Mouse (Mus musculus): ENCODE results near the gene Dtd2. TPM values are rescaled to one million over a fixed set of nuclear protein-coding genes. Genes with fewer than 3 reads are reported as not detected.

Gene Dtd2
- polyA plus RNA-seq, 1 experiment from 2014 or later: 22.7 TPM

DNA sequence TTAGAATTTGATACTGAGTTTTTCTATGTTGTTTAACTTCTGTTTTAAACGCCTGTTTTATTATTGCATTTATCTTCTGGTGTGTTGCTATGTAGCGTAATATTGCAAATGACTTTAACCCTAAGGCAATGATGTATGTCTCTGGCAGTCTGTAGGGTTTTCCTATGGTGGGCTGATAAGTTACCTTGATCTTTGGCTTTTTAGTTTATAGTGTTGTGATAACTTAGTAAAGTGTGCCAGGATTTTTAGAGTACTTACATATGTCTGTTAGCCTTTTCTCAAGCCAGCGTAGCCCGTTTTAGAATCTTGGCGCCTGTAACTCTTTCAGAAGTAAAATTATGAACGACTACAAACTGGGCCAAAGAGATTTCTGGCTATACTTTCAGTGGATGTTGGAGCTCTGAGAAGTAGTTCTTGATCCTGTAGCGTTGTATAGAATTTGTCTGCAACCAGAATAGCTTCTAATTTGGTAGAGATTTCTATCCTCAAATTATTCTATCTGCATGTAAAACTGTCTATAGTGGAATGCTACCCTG lies 8.3 kb upstream of the Dtd2 start:
- 92% methylated on average over 7 of the region's 7 CpGs for WGBS
- ATAC-seq (ENCODE audit: insufficient number of reproducible peaks, low FRiP score, low TSS enrichment, low read depth) (no peak), DNase-seq (ENCODE audit: low spot score) (no peak)
- Histone ChIP-seq H3K36me3 (ENCODE audit: control insufficient read depth, insufficient read depth, low read length) (no peaks in the 10 kb centered on the region), H3K9me3 (ENCODE audit: control insufficient read depth, low read length) (no peaks in the 10 kb centered on the region), H3K9ac (ENCODE audit: low read length) (no peak overlapping the region), H3K27me3 (ENCODE audit: control insufficient read depth, insufficient read depth, low read length) (no peaks in the 10 kb centered on the region), H3K4me2 (ENCODE audit: low read depth, severe bottlenecking) (no peak overlapping the region), H3K27ac (replicated peaks; ENCODE audit: low read depth, low read length) (no peak overlapping the region), H3K4me3 (ENCODE audit: low read depth, low read length) (no peak overlapping the region), H3K4me1 (ENCODE audit: control insufficient read depth, insufficient read depth, low read length) (no peaks in the 10 kb centered on the region)

DNA sequence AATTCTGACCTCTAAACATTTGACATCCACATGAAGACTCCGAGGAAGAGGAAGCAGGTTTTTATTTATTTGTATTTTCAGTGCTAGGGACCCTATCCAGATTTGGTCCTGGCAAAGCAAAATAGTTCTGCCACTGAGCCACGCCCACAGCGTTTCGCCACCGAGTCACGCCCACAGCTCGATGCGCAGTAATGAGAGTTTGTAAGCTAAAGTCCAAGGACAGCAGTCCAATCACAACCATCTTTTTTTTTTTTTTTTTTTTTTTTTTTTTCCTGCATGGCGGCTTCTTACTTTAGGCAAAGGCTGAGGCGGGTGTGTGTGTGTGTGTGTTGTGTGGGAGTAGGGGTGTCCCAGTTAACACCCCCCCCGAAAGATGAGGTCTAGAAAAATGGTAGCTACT lies 7.7 kb upstream of the Dtd2 start:
- DNase-seq (ENCODE audit: low spot score) (no peak), ATAC-seq (ENCODE audit: insufficient number of reproducible peaks, low FRiP score, low TSS enrichment, low read depth) (no peak)
- Histone ChIP-seq H3K4me1 (ENCODE audit: control insufficient read depth, insufficient read depth, low read length) (no peaks in the 10 kb centered on the region), H3K4me2 (ENCODE audit: low read depth, severe bottlenecking) (no peak overlapping the region), H3K27ac (replicated peaks; ENCODE audit: low read depth, low read length) (no peak overlapping the region), H3K36me3 (ENCODE audit: control insufficient read depth, insufficient read depth, low read length) (no peaks in the 10 kb centered on the region), H3K9ac (ENCODE audit: low read length) (no peak overlapping the region), H3K9me3 (ENCODE audit: control insufficient read depth, low read length) (no peaks in the 10 kb centered on the region), H3K4me3 (ENCODE audit: low read depth, low read length) (no peak overlapping the region), H3K27me3 (ENCODE audit: control insufficient read depth, insufficient read depth, low read length) (no peaks in the 10 kb centered on the region)
- 83% methylated on average over 11 of the region's 11 CpGs for WGBS

DNA sequence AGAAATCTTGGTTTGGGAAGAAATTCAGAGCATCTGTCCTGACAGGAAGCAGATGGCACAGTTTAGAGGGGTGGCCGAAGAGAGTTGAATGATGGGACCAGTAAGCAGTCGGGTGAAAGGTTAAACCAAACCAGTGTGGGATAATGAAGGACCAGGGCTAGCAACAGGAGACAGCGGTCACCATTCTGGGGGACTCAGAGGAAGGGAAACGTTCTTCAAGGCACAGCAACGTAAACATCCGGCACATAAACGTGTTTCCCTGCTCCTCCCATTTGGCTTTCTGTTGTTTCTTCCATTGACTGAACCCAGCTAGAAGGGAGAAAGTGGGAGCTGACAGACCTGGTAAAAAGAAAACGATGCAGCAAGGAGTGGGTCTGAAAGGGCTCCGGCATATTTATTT lies 7.0 kb upstream of the Dtd2 start:
- DNase-seq (ENCODE audit: low spot score): no peak
- H3K27ac ChIP-seq (replicated peaks; ENCODE audit: low read depth, low read length): no peak overlapping the region
- H3K36me3 ChIP-seq (ENCODE audit: control insufficient read depth, insufficient read depth, low read length): no peaks in the 10 kb centered on the region
- H3K4me2 ChIP-seq (ENCODE audit: low read depth, severe bottlenecking): no peak overlapping the region
- ATAC-seq (ENCODE audit: insufficient number of reproducible peaks, low FRiP score, low TSS enrichment, low read depth): no peak
- no peaks in the 10 kb centered on the region for H3K4me1 ChIP-seq (ENCODE audit: control insufficient read depth, insufficient read depth, low read length)
- no peak overlapping the region for H3K9ac ChIP-seq (ENCODE audit: low read length)
- no peaks in the 10 kb centered on the region for H3K9me3 ChIP-seq (ENCODE audit: control insufficient read depth, low read length)
- WGBS: 13% methylated on average over 9 of the region's 9 CpGs
- no peak overlapping the region for H3K4me3 ChIP-seq (ENCODE audit: low read depth, low read length)
- H3K27me3 ChIP-seq (ENCODE audit: control insufficient read depth, insufficient read depth, low read length): no peaks in the 10 kb centered on the region

GRCm38 (mm10) chr12:52012159-52012558 lies 5.9 kb upstream of the Dtd2 start:
- no peaks in the 10 kb centered on the region for H3K36me3 ChIP-seq (ENCODE audit: control insufficient read depth, insufficient read depth, low read length)
- WGBS: 71% methylated on average over 8 of the region's 8 CpGs
- no peaks in the 10 kb centered on the region for H3K9me3 ChIP-seq (ENCODE audit: control insufficient read depth, low read length)
- no peaks in the 10 kb centered on the region for H3K27me3 ChIP-seq (ENCODE audit: control insufficient read depth, insufficient read depth, low read length)
- no peak overlapping the region for H3K4me2 ChIP-seq (ENCODE audit: low read depth, severe bottlenecking)
- no peak overlapping the region for H3K4me3 ChIP-seq (ENCODE audit: low read depth, low read length)
- no peak overlapping the region for H3K9ac ChIP-seq (ENCODE audit: low read length)
- no peak for ATAC-seq (ENCODE audit: insufficient number of reproducible peaks, low FRiP score, low TSS enrichment, low read depth)
- no peak for DNase-seq (ENCODE audit: low spot score)
- H3K4me1 ChIP-seq (ENCODE audit: control insufficient read depth, insufficient read depth, low read length): no peaks in the 10 kb centered on the region
- H3K27ac ChIP-seq (replicated peaks; ENCODE audit: low read depth, low read length): no peak overlapping the region

- WGBS: 73% methylated on average over 2 of the region's 2 CpGs
- no peak overlapping the region for H3K9ac ChIP-seq (ENCODE audit: low read length)
- H3K27ac ChIP-seq (replicated peaks; ENCODE audit: low read depth, low read length): no peak overlapping the region
- ATAC-seq (ENCODE audit: insufficient number of reproducible peaks, low FRiP score, low TSS enrichment, low read depth) (no peak), DNase-seq (ENCODE audit: low spot score) (no peak)
- H3K27me3 ChIP-seq (ENCODE audit: control insufficient read depth, insufficient read depth, low read length): no peaks in the 10 kb centered on the region
- no peaks in the 10 kb centered on the region for H3K4me1 ChIP-seq (ENCODE audit: control insufficient read depth, insufficient read depth, low read length)
- H3K9me3 ChIP-seq (ENCODE audit: control insufficient read depth, low read length): no peaks in the 10 kb centered on the region
- no peak overlapping the region for H3K4me2 ChIP-seq (ENCODE audit: low read depth, severe bottlenecking)
- H3K4me3 ChIP-seq (ENCODE audit: low read depth, low read length): no peak overlapping the region
- no peaks in the 10 kb centered on the region for H3K36me3 ChIP-seq (ENCODE audit: control insufficient read depth, insufficient read depth, low read length)
These were observed 4.3 kb upstream of the Dtd2 start for GRCm38 (mm10) chr12:52010630-52010961.

- H3K4me1 ChIP-seq (ENCODE audit: control insufficient read depth, insufficient read depth, low read length): no peaks in the 10 kb centered on the region
- DNase-seq (ENCODE audit: low spot score) (no peak), ATAC-seq (ENCODE audit: insufficient number of reproducible peaks, low FRiP score, low TSS enrichment, low read depth) (no peak)
- no peak overlapping the region for H3K4me3 ChIP-seq (ENCODE audit: low read depth, low read length)
- no peaks in the 10 kb centered on the region for H3K9me3 ChIP-seq (ENCODE audit: control insufficient read depth, low read length)
- no peaks in the 10 kb centered on the region for H3K36me3 ChIP-seq (ENCODE audit: control insufficient read depth, insufficient read depth, low read length)
- H3K27ac ChIP-seq (replicated peaks; ENCODE audit: low read depth, low read length): no peak overlapping the region
- no peaks in the 10 kb centered on the region for H3K27me3 ChIP-seq (ENCODE audit: control insufficient read depth, insufficient read depth, low read length)
- H3K4me2 ChIP-seq (ENCODE audit: low read depth, severe bottlenecking): no peak overlapping the region
- no peak overlapping the region for H3K9ac ChIP-seq (ENCODE audit: low read length)
- WGBS: 76% methylated on average over 15 of the region's 15 CpGs
These were observed 3.8 kb upstream of the Dtd2 start for GRCm38 (mm10) chr12:52009928-52010629.

GRCm38 (mm10) chr12:52006633-52006994 lies 313 bp upstream of the Dtd2 start:
- no peak overlapping the region for H3K27ac ChIP-seq (replicated peaks; ENCODE audit: low read depth, low read length)
- DNase-seq (ENCODE audit: low spot score) (no peak), ATAC-seq (ENCODE audit: insufficient number of reproducible peaks, low FRiP score, low TSS enrichment, low read depth) (peak; percentile 62; the same call in 1 of the 2 replicates)
- WGBS: 53% methylated on average over 5 of the region's 5 CpGs
- H3K27me3 ChIP-seq (ENCODE audit: control insufficient read depth, insufficient read depth, low read length): no peaks in the 10 kb centered on the region
- H3K9ac ChIP-seq (ENCODE audit: low read length): no peak overlapping the region; the same call in 1 of the 2 replicates
- H3K4me1 ChIP-seq (ENCODE audit: control insufficient read depth, insufficient read depth, low read length): no peaks in the 10 kb centered on the region
- H3K36me3 ChIP-seq (ENCODE audit: control insufficient read depth, insufficient read depth, low read length): no peaks in the 10 kb centered on the region
- no peaks in the 10 kb centered on the region for H3K9me3 ChIP-seq (ENCODE audit: control insufficient read depth, low read length)
- peak overlapping the region; percentile 71 for H3K4me3 ChIP-seq (ENCODE audit: low read depth, low read length)
- H3K4me2 ChIP-seq (ENCODE audit: low read depth, severe bottlenecking): peak overlapping the region; percentile 68; the same call in 1 of the 2 replicates

DNA sequence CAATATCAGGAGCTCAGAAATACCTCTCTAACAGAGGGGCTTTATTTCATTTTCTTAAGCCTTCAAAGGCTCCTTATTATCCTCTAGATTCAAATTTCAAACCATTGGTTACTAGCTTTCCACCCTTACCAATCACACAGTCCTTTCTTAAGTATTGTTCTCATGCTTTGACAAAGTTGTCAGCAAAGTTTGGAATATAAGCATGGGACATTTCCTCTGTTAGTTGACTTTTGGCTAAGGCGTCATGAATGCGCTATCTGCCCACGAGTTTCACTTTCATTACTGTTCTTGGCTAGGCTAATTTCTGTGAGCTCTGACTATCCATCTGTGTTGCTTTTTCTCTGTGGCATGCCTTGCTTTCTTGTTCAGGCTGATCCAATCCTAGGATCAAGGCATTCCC lies 3.6 kb downstream of the Dtd2 start:
- ATAC-seq (ENCODE audit: insufficient number of reproducible peaks, low FRiP score, low TSS enrichment, low read depth): no peak
- WGBS: 92% methylated on average over 3 of the region's 3 CpGs
- Histone ChIP-seq H3K4me2 (ENCODE audit: low read depth, severe bottlenecking) (no peak overlapping the region), H3K4me1 (ENCODE audit: control insufficient read depth, insufficient read depth, low read length) (no peaks in the 10 kb centered on the region), H3K36me3 (ENCODE audit: control insufficient read depth, insufficient read depth, low read length) (peaks cover 3% of the 10 kb centered on the region; the same call in 1 of the 2 replicates), H3K27me3 (ENCODE audit: control insufficient read depth, insufficient read depth, low read length) (no peaks in the 10 kb centered on the region), H3K9ac (ENCODE audit: low read length) (no peak overlapping the region), H3K27ac (replicated peaks; ENCODE audit: low read depth, low read length) (no peak overlapping the region), H3K4me3 (ENCODE audit: low read depth, low read length) (no peak overlapping the region), H3K9me3 (ENCODE audit: control insufficient read depth, low read length) (no peaks in the 10 kb centered on the region)
- no peak for DNase-seq (ENCODE audit: low spot score)

GRCm38 (mm10) chr12:52001544-52001943 lies 4.8 kb downstream of the Dtd2 start:
- Histone ChIP-seq H3K36me3 (ENCODE audit: control insufficient read depth, insufficient read depth, low read length) (peaks cover 3% of the 10 kb centered on the region; the same call in 1 of the 2 replicates), H3K4me1 (ENCODE audit: control insufficient read depth, insufficient read depth, low read length) (no peaks in the 10 kb centered on the region), H3K9me3 (ENCODE audit: control insufficient read depth, low read length) (no peaks in the 10 kb centered on the region), H3K4me2 (ENCODE audit: low read depth, severe bottlenecking) (no peak overlapping the region), H3K27ac (replicated peaks; ENCODE audit: low read depth, low read length) (no peak overlapping the region), H3K4me3 (ENCODE audit: low read depth, low read length) (no peak overlapping the region), H3K27me3 (ENCODE audit: control insufficient read depth, insufficient read depth, low read length) (no peaks in the 10 kb centered on the region), H3K9ac (ENCODE audit: low read length) (no peak overlapping the region)
- ATAC-seq (ENCODE audit: insufficient number of reproducible peaks, low FRiP score, low TSS enrichment, low read depth): no peak
- 43% methylated on average over 4 of the region's 4 CpGs for WGBS
- peak; percentile 58 for DNase-seq (ENCODE audit: low spot score)

All from limb, embryonic 11.5 days (tissue).